Mouse (Mus musculus) cerebellum, adult 2 months (tissue): ENCODE measurements around the gene Evx2.

Source experiments
- CTCF ChIP-seq: fragments of 200-500 bp; IDR thresholded peaks from 2 replicates; pipeline ENCODE4 v1.5.1; 2011; ENCODE audit warnings: low read depth, mild to moderate bottlenecking, control low read depth, low read length, moderate library complexity, borderline replicate concordance; ENCODE audit not compliant: insufficient read depth
- POLR2A ChIP-seq: fragments of 200-500 bp; IDR thresholded peaks from 2 replicates; pipeline ENCODE4 v1.6.1; 2011; ENCODE audit warnings: low read length, control low read depth, borderline replicate concordance; ENCODE audit not compliant: insufficient read depth

DNA sequence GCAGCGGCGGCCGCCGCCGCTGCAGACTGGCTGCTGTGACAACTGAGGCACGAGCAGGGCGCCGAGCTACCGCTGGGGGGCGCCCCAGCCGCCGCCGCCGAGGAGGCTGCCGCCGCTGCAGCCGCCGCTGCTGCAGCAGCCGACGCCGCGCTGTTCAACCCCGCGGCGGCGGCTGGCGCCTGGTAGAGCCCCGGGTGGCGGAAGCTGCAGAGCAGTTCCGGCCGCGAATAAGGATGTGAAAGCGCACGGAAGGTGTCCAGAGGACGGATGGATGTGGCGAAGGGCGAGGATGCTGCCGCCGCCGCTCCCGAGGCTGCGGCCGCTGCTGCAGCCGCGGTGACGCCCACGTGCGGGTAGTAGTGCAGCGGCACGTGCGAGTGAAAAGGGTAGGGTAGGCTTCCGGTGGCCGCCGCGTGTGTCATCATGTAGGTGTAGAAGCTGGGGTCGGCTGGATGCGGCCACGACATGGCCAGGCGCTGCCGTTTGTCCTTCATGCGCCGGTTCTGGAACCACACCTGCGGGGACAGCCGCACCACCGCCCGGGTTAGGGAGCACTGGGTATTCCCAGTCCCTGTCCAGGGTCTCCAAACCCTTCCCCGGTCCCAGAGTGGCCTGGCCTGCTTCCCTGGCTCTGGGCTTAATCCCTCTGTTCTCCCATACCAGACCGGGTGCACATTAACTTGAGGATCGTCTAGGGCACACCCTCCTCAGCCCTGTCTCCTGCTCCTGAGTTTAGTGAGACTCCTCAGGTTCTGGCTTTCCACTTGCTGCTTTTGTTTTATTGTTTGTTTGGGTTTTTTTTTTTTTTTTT is 3.3 kb downstream of the Evx2 start:
- no peak for TF ChIP-seq POLR2A
- TF ChIP-seq CTCF: no peak
